Mouse (Mus musculus) thymus, postnatal 36 days (tissue): Measurements from ENCODE around the gene Comtd1.

Experiments
- DNase-seq, 2 experiments: peaks; one replicate each; pipeline ENCODE4 v3.0.0; 2022; ENCODE audit warnings: mixed read lengths in 2 of 2

Gene Comtd1

DNA sequence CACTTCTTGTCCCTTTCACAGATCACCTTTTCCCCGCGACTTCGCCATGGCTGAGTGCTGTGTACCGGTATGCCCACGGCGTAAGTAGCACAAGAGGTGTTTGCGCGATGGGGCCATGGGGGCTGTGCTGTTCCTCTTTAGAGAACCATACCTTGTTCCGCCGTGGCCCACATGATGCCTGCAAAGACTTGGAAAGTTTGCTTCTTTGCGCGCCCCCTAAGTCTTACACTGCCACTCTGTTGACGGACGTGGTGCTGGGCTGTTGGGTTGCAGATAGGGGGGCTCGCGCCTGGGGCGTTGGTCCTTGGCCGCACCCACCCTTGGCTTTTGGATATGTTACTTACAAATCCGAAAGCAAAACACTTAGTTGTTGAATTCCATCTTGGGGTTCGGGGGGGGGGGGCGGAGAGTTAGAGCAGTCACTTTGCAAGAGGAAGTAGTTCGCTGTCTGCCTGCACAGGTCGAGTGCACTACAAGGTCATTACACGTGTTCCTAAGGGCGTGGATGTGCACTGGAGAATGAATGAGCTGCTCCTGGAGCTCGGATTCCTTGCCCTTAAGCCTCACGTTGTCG lies 16.9 kb downstream of the Comtd1 start:
- DNase-seq, result no peak

DNA sequence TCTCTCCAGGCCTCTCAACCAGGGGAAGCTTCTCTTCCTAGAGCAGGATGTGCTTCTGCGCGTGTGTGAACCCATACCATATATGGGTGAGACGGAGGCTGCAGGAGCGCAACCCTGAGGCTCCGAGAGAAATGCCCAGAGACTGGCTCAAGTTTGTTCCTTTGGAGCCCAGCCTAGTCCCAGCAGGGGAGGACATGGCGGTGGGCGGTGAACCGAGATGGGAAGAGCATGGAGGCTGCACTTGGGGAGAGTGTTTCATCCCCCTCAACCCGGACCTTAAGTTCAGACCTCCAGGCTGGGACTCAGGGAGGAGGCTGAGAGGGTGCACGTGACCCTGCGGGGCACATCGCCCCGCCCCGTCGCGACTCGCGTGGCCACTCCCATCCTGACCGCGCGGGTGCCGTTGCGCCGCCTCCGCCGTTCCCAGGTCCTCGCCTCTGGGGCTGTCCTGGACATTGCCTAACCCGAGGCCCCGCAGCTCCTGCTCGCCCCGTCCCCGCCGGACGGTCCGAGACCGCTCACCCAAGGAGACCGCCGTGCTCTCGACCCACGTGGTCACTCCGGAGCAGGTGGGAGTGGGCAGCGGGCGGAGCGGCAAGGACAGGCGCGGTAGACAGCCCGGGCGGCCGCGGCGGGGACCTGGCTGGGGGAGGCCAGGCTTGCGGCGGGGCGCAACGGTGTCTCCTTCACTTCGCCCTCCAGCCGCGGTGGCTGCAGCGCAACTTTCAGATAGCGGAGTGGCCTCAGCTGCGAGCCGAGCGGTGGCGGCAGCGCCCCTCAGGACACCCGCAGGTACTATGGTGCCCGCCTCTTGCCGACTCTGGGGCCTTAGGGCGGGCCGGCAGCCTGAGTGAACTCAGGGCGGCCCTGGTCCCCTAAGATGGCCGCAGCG lies 17.7 kb downstream of the Comtd1 start:
- peak; percentile 97 to 98 for DNase-seq

DNA sequence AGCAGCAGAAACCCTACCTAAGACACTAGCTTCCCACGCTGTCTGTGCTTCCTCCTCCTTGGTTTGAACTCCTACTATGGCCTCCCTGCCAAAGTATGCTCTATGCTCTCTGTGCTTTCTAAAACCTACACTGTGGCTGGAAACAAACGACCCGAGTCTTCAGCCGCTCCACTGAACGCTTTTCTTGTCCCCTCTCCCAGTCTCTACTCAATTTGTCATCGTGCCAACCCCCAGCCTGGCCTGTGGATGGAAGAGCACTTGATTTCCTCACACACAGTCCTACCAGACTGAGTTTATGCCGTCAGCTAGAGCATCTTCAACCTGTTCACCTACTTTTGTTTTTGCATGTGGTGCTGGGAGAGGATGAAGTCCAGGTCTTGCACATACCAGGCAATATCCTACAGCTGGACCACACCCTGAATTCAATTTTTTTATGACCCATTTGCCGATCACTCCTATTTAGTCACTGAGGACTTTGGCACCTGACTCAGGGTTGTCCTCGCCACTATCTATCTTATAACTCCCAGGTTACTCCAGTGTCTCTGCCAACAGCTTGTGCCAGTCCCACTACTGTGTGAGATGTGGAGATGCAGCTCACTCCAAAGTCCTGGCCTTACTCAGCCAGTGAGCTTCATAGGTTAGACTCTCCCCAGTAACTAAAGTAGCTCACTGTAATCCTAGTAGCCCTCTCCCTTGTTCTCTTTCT lies 22.8 kb downstream of the Comtd1 start:
- no peak for DNase-seq

DNA sequence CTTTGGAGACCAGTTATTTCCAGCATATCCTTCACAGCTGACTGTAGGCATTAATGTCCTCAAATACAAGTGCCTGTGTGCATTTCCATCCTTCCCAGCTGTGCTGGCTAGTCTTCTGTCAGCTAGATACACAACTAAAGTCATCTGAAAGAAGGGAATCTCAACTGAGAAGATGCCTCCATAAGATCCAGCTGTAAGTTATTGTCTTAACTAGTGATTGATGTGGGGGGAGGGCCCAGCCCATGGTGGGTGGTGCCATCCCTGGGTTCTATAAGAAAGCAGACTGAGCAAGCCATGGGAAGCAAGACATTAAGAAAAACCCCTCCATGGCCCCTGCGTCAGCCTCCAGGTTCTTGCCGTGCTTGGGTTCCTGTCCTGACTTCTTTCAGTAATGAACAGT lies 23.8 kb downstream of the Comtd1 start, which contains the start of gene Vdac2:
TSS of gene Vdac2 (plus strand) at position 301 of the 400 bp plus-strand sequence.
- no peak for DNase-seq

DNA sequence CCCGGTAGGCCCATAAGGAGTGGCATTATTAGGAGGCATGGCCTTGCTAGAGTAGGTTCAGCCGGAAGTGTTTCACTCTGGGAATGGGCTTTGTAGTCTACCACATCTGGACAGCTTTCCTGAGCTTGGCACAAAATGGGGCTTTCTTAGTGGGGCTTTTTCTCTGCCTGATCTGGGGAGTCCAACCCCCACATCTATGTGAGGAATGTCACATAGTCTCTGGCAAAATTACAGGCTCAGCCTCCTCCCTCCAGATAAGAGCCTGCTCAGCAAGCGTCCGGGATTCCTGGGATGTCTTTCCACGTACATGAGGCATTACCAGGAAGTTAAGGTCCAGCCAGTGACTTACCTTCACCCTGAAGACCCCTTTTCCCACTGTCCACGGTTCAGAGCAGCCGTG lies 24.9 kb downstream of the Comtd1 start:
- DNase-seq, result no peak

DNA sequence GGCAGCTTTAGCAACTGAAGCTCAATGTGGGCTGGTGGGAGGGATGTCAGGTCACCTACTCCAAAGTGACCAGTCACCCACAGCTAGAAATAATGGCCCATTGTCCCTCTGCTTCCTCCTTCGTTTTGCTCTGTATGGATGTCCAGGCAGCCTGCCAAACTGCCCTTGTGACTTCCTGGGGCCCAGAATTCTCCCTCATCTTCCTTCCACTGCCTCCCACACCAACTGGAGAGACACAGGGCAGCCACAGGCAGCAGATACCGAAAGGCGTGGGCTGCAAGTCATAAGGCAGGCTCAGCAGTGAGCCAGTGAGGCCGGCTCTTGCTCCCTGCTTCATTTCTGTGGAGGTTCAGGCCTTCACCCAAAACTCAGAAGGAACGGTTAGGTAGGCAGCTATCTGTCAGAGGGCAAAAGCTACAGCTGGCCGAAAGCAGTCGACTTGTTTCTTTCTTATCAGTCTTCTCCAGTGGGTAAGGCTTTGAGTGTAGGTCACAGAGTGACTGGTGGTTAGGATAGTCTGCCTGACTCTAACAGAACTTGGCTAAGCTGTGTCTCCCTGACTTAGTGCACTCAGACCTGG lies 25.9 kb downstream of the Comtd1 start:
- no peak for DNase-seq

DNA sequence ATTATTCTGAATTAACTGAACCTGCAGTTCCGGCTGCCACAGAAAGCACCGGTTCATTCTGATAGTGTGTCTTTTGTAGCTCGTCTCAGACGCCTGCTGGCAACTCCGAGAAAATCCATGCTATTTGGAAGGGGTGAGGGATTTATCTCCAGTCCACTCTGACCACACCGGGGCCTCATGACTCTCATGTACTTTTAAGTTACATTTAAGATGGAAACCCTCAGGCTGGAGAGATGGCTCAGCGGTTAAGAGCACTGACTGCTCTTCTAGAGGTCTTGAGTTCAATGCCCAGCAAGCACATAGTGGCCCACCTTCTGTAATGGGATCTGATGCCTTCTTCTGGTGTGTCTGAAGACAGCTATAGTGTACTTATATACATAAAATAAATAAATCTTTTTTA lies 26.5 kb downstream of the Comtd1 start:
- no peak for DNase-seq

DNA sequence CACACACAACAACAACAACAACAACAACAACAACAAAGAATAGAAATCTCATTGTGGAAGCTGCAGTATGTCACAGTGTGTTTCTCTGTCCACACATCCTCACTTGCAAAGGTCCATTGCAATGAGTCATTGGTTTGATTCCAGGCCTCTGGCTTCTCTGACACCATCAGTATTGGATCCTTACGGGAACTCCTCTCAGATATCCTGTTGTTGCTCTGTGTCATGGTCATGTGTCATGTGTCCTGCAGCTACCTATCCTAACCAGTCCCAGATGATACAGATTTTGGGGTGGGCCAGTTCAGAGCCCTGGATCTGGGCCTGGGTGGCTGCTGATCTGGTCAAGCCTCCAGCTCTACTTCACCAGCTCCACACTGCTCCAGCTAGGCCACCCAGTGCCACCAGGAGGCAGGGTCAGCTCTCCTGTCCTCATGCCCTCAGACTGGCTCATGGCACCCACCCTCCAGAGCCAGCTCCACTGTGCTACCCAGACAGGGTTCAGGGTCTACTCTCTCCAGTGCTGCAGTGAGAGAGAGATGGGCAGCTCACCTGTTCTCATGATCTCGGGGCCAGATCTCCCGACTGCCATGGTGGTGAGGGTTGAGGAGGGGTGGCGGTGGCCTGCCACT lies 27.8 kb downstream of the Comtd1 start:
- DNase-seq, result no peak

DNA sequence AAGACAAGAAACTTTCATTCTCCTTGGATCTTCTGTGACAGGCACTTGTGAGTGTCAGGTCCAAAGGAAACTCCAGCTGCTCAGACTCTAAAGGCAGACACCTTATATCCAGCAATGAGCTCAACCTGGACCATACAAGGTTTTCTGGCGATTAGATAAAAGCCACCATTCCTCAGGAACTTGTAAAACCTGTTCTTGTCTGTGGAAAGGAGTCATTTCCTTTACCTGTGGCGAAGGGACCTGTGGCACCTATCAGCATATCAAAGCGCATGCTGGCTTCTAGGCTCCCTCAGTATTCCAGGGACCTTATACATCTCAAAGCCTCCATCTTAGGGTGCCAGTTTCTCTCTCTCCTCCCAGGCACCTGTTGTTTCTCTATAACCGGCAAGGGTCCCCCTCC lies 31.3 kb downstream of the Comtd1 start:
- no peak for DNase-seq

DNA sequence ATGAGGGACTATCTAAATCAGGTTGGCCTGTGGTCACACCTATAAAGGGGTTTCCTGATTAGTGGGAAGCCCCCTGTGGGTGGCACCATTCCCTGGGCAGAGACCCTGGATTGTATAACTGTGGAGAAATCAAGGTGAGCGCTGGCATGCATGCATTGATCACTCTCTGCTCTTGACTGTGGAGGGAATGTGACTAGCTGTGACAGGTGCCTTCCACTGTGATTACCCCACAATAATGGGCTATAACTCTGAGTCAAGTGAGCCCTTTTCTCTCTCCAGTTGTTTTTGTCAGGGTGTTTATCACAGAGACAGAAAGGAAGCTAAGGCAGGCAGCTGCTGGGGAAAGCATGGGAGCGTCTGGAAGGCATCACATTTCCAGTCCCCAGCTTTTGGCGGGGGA lies 32.5 kb downstream of the Comtd1 start:
- DNase-seq, result no peak

DNA sequence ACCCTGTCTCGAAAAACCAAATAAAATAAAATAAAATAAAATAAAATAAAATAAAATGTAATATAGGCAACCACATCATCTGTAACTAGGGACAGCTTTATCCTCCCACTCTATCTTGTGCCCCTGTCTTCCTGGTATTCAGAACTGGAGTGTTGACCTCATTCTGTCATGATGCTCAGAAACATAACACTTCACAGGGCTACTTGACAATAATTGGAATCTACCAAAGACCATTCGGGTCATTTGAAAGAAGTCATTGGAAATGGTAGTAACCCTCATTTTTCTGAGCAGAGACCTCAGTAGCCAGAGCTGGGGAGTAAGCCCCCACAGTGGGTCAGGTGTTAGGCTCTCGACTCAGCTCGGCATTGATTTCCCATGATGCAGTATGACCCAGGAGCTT lies 34.2 kb downstream of the Comtd1 start:
- no peak for DNase-seq

DNA sequence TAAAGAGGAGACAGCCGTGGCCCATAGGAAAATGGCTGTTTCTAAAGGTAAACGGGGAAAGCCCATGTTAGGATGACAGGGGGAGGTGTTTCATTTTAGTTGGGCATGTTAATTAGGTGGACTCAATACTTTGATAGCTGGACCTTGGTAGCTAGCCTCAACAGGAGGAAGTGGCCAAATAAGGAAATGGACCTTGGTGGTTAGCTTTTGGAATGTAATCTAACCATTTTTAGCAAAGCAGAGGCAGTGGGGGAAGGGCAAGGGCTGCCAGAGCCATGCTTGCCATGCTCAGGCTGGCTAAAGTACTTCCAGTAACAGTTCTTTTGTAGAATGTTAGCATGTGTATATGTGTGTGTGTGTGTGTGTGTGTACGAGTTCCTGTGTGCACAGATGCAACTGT lies 34.9 kb downstream of the Comtd1 start:
- no peak for DNase-seq

DNA sequence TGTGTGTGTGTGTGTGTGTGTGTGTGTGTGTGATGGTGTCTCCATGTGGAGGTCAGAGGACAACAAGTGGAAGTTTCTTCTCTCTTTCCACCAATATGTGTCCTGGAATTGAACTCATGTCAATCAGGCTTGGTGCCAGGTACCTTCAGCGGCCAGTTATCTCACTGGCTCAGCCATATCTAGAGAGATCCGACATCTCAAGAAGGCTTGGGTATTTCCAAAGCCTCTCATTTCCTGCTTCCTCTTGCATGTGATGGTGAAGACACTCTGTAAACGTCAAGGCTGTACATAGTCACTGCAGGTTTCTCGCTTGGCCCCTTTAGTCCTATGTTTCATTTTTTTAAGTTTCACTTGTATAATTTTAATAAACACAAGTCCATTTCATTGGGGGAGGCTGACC lies 35.6 kb downstream of the Comtd1 start:
- DNase-seq, result no peak

DNA sequence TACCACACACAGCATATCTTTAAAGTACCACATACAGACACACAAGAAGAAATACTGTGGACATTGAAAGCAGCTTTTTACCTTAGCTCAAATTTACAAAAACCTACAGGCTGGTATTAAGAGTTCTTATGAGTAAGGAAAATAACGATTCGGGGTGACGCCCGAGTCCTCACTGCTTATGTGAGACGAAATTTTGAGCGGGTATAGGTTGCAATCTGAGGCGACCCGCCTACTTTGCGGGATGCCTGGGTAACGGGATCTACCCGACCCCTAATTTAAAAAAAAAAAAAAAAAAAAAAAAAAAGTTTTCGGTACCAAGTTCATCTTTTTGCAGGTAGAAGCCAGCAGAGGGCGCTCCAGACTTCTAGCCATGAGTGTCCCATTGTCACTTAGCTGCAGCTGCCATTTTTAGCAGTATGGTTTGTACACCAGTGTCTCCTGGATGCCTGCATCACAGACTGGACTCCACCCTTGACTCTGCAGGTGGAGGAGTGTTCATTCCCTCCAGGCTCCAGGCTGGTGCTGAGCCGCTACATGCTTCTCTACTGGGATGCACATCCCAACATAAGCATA lies 36.1 kb downstream of the Comtd1 start:
- DNase-seq, result peak; percentile 68 to 69

DNA sequence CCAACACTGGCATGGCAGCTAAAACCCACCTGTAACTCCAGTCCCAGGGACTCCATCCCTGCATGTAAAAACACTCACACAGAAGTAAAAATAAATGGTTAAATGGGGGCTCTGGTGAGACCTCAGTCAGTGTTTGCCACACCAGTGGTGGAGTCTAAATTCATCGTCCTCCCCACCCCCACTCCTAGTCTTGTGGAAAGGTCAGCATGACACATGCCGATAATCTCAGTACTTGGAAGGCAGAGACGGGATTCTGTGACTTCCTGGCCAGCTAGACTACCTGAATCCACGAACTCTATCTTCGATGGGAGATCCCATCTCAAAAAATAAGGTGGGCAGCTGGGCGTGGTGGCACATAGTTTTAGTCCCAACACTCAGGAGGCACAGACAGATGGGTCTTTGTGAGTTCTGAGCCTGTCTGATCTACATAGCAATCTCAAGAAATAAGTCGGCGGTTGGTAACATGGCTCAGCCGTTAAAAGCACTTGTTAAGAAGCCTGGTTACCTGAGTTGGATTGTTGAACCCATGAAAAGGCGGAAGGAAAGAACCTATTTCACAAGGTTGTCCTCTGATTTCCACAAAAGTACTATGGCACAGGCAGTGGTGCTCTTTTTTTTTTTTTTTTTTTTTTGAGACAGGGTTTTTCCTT lies 36.9 kb downstream of the Comtd1 start:
- DNase-seq, result no peak

DNA sequence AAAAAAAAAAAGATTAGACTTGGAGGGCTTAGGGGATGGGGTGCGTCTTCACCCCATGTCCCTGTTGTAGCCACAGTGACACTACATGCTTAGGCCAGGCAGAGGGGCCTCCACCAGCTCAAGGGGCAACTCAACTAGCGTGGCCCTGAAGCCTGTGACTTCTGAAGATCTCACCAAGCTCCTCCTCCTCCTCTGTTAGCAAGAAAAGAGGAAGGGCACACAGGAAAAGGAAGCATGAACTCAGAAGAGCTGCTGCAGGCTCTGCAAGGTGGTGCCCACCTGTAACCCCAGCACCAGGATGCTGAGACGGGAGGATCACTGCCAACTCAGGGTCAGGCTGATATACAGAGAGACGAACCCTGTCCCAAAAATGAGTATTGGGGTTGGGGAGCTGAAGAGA lies 37.5 kb downstream of the Comtd1 start:
- no peak for DNase-seq

DNA sequence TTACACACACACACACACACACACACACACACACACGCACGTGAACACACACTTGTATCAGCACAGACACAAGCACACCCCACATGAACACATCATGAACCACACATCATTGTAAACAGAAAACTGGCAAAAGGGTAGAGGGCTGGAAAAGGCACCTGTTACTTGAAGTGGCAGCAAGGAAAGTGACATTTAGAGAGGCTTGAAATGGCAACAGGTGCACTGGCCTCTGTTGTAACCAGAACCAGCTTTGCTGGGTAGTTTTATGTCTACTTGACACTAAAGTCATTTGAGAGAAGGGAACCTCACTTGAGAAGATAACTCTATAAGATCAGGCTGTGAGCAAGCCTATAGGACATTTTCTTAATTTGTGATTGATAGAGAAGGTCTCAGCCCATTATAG lies 39.4 kb downstream of the Comtd1 start:
- no peak for DNase-seq

DNA sequence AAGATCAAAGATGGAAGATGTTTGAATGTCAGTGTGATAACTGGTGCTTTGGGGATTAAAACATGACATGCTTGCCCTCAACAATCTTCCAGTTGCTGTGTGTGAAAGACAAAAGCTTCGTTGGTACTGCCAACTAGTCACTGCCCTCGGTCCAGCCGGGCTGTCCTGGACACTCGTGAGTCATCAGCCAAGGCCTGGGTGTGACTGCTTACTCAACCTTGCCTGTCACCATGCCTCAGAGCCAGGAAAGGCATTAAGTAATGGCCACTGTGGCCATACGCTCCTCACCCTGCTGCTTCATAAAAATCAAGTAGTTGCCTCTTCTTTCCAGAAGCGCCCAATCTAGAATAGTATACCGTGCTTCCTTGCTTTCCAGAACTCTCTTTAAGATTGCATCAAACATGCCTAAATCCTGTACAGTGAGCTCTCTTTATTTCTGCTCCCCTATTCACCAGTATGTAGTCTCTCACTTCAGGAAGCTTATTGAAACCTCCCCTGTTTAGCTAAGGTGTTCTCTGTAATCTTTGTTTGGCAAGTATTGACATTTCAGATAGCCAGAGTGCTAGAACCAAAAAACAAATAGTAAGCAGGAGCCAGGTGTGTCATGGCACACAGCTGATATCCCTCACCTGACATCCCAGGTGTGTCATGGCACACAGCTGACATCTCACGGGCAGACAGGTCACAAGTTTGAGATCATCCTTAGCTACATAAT lies 40.4 kb downstream of the Comtd1 start:
- no peak for DNase-seq

DNA sequence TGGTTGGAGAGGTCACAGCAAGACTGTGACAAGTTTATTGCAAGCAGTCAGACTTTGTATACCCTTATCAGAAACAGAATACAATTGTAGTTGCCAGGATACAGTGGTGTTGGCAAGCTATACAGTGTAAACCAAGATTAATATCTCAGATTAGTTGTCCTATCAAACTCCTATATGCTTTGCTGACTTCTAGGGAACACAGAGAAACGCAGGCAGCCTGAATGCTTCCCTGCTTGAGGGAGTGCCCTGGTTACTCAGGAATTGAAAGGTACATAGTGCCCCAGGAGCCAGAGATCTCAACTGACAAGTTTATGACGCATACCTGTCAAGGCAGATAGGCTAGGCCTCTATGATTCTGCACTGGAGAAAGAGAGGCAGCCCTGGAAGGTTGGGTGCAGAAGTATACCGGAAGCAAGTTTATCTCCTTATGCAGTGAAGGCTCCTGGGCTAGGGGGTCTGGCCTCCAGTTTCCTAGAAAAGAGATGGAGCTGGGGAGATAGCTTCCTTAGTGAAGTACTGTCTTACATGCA lies 42.1 kb downstream of the Comtd1 start:
- no peak for DNase-seq

DNA sequence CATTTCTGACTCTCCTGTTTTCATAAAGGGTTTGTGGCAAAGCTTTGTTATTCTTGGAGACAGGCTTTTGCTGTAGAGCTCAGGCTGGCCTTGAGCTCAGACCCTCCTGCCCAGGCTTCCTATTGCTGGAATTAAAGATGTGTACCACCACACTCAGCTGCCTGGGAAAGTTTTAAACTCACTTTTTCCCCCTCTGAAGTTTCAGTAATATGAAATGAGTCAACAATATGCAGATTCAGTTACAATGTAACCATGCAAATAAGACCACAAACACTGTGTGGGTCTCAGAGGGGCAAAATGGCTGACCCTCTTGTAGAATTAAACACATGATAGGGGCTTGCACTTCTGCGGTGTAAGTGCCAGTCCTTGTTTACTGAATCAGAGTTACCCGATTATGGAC lies 42.6 kb downstream of the Comtd1 start:
- DNase-seq, result no peak

DNA sequence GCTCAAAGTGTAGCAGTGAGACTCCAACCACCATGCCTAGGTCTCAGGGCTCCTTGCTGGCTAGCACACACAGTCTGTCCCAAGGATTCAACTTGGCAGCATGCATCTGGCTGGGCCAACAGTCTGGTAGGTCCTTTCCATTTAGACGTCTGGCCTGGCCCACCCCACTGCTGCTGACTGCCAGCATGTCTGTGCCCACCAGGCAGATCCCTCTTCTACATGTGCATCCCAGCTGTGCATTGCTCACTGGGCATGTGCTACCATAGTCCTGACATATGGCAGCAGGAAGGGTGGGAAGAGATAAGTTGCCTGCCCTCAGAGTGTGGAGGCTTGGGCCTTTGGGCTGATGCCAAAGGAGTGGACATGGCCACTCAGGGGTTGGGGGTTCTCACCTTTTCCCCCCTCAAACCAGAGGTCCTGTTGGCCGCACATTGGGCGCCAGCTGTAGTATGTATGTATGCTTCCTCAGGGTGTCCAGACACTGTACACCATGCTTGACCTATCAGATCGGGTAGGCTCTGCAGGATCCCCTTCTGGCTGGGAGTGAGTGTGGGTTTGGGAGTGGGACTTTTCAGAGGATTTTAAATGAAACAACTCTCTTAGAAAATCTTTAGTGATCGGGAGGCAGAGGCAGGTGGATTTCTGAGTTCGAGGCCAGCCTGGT lies 46.1 kb downstream of the Comtd1 start:
- no peak for DNase-seq
